8 mouse cellular contexts compared by ENCODE assay signal in the genomic region with DNA sequence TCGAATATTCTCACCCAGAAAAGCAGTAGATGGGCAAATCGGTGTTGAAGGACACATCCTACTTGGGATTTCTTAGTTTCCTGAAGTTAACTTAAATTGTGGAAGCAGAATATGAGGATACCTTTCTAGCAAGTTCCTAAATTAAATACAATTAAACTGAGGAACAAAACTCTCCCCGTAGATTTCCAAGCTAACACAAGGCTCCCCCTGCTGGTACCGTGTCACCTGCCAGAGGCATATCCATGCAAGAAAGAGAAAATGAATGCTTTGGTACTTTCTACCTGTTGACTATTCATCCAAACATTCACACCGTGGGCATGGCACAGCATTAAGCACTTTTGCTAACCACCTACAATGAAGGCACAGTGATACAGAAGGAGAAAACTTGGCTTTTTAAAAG. TPM values are rescaled to one million over a fixed set of nuclear protein-coding genes. Genes with fewer than 3 reads are reported as not detected.
DNase-seq lines count a peak whose midpoint lies in the region; ATAC-seq and TF ChIP-seq lines count a peak whose summit lies in the region.

No protein-coding gene starts in this region.

- H3K4me3 ChIP-seq in heart, postnatal 0 days (ENCODE audit: low read depth, low read length) = no peak overlapping the region
- no peak overlapping the region for H3K4me3 ChIP-seq in small intestine, adult 2 months (ENCODE audit: low read depth, low read length)
- no peak overlapping the region for H3K4me3 ChIP-seq in hindbrain, embryonic 16.5 days (ENCODE audit: low read length)

- ATAC-seq in heart, postnatal 0 days (ENCODE audit: insufficient read depth, low read depth) = no peak
- no peak for ATAC-seq in hindbrain, embryonic 16.5 days

- no peak for TF ChIP-seq POLR2A in small intestine, adult 2 months (IDR thresholded peaks at IDR 0.05; ENCODE audit: low read depth, low read length)

- no peaks in the 10 kb centered on the region for H3K4me1 ChIP-seq in heart, postnatal 0 days (ENCODE audit: control insufficient read depth, insufficient read depth)
- H3K4me1 ChIP-seq in small intestine, adult 2 months (ENCODE audit: control insufficient read depth, insufficient read depth, insufficient read length, low read length) = no peaks in the 10 kb centered on the region
- no peaks in the 10 kb centered on the region for H3K4me1 ChIP-seq in hindbrain, embryonic 16.5 days (ENCODE audit: control insufficient read depth, insufficient read depth, low read depth, low read length)

- H3K27me3 ChIP-seq in heart, postnatal 0 days (ENCODE audit: control insufficient read depth, insufficient read depth, low read length) = no peaks in the 10 kb centered on the region
- no peaks in the 10 kb centered on the region for H3K27me3 ChIP-seq in small intestine, adult 2 months (ENCODE audit: control insufficient read depth, insufficient read depth, low read length)
- H3K27me3 ChIP-seq in hindbrain, embryonic 16.5 days (replicated peaks; ENCODE audit: control insufficient read depth, insufficient read depth, low read length) = no peaks in the 10 kb centered on the region

- H3K9me3 ChIP-seq in heart, postnatal 0 days (replicated peaks; ENCODE audit: control insufficient read depth, low read length) = no peaks in the 10 kb centered on the region
- H3K9me3 ChIP-seq in hindbrain, embryonic 16.5 days (ENCODE audit: control insufficient read depth, low read length) = no peaks in the 10 kb centered on the region

- peak; percentile 57 for TF ChIP-seq CTCF in heart, postnatal 0 days (IDR thresholded peaks at IDR 0.05; ENCODE audit: low read depth)
- TF ChIP-seq CTCF in small intestine, adult 2 months (IDR thresholded peaks at IDR 0.05; ENCODE audit: extremely low read depth, insufficient read length, insufficient replicate concordance, low read depth, low read length) = peak; percentile 14; the same call in 1 of the 2 replicates

- H3K9ac ChIP-seq in heart, postnatal 0 days (replicated peaks; ENCODE audit: low read depth, low read length) = no peak overlapping the region
- no peak overlapping the region for H3K9ac ChIP-seq in hindbrain, embryonic 16.5 days (ENCODE audit: low read depth, low read length)

- 79% methylated on average over 5 of the region's 5 CpGs for WGBS in heart, postnatal 0 days
- WGBS in small intestine, adult 2 months = 76% methylated on average over 5 of the region's 5 CpGs
- 83% methylated on average over 5 of the region's 5 CpGs for WGBS in hindbrain, embryonic 16.5 days

- no peak for TF ChIP-seq EP300 in heart, postnatal 0 days (IDR thresholded peaks at IDR 0.05; ENCODE audit: low read depth)

- no peaks in the 10 kb centered on the region for H3K36me3 ChIP-seq in heart, postnatal 0 days (replicated peaks; ENCODE audit: control insufficient read depth, insufficient read depth, low read length)
- H3K36me3 ChIP-seq in small intestine, adult 2 months (ENCODE audit: control insufficient read depth, insufficient read depth, low read length) = no peaks in the 10 kb centered on the region
- no peaks in the 10 kb centered on the region for H3K36me3 ChIP-seq in hindbrain, embryonic 16.5 days (ENCODE audit: control insufficient read depth, insufficient read depth, low read length)

- H3K27ac ChIP-seq in heart, postnatal 0 days (ENCODE audit: low read depth) = no peak overlapping the region
- no peak overlapping the region for H3K27ac ChIP-seq in small intestine, adult 2 months (ENCODE audit: insufficient read depth, low read depth, low read length)
- H3K27ac ChIP-seq in hindbrain, embryonic 16.5 days (ENCODE audit: low read depth, low read length) = no peak overlapping the region

- no peak for DNase-seq in heart, postnatal 0 days (ENCODE audit: low spot score)
- DNase-seq in heart, adult 8-10 months (ENCODE audit: low spot score) = no peak
- peak; percentile 47 to 56 for DNase-seq in right cerebral cortex, adult 2 months (ENCODE audit: low spot score in 2 of 2)
- DNase-seq in right cerebral cortex, postnatal 36 days (ENCODE audit: low spot score in 2 of 2) = no peak
- peak; percentile 14 for DNase-seq in induced T-regulatory cell, adult 2 months (ENCODE audit: low read depth)
- no peak for DNase-seq in layer of hippocampus, adult 8-10 months (ENCODE audit: low spot score in 2 of 2)

- no peak overlapping the region for H3K4me2 ChIP-seq in heart, postnatal 0 days (ENCODE audit: low read depth, low read length)
- no peak overlapping the region for H3K4me2 ChIP-seq in hindbrain, embryonic 16.5 days (ENCODE audit: low read length)

RNA-seq across cellular contexts. Expression of a gene that starts 48.9 kb away (rescaled TPM):
- 104 and 123 TPM in 2 replicates for total RNA-seq in heart, postnatal 0 days (2014; rRNA removed; ENCODE audit: low replicate concordance)
- polyA plus RNA-seq in heart, postnatal 0 days (2015; fragmentation: Nextera tagmentation; extraction: Ambion mirVana) = 86.9 and 96.8 TPM in 2 replicates
- 10 to 100 TPM; 50.2 to 61.7 (median 59.9) TPM for total RNA-seq in heart, adult 8-10 months (2022)
- 19.7 and 28.2 TPM in 2 replicates for polyA plus RNA-seq in small intestine, adult 2 months (2012; rRNA removed)
- 43.6 and 44.7 TPM in 2 replicates for polyA plus RNA-seq in hindbrain, embryonic 16.5 days (2015; fragmentation: Nextera tagmentation; extraction: Ambion mirVana)
- total RNA-seq in layer of hippocampus, adult 8-10 months (2022) = 10 to 100 TPM; 20.7 to 31.5 (median 27.8) TPM

Comparison
In these comparisons a context has a peak if more than half of its experiments do, and no peak if none do; other contexts are left out.
1. DNase-seq: peak in right cerebral cortex, adult 2 months (2 of 2) and induced T-regulatory cell, adult 2 months (single experiment); none in heart, postnatal 0 days (single experiment), heart, adult 8-10 months (single experiment), right cerebral cortex, postnatal 36 days (0 of 2) and layer of hippocampus, adult 8-10 months (0 of 2).